In genomic region chr2:32105930-32106329, GRCm38 (mm10) we compare ENCODE assay signal across 14 mouse cellular contexts. TPM values are rescaled to one million over a fixed set of nuclear protein-coding genes. Genes with fewer than 3 reads are reported as not detected.
A peak's percentile ranks its signal among the peaks of the same experiment; 100 is the strongest.
DNase-seq lines count a peak whose midpoint lies in the region; ATAC-seq and TF ChIP-seq lines count a peak whose summit lies in the region.
"Had no signal": no experiment of that assay in that cellular context is flagged by ENCODE, and none has a peak within 500 bp of the region (broad histone marks: within the 10 kb centered on the region; RNA-seq: fewer than 3 reads in every experiment).

No protein-coding gene starts in this region.

- intact Hi-C loops in heart, adult 2 months (cut with DNase I), result no loop called here
- intact Hi-C loops in heart, postnatal 10 days (cut with DNase I), result no loop called here

- H3K4me1 ChIP-seq in heart, adult 2 months (ENCODE audit: control insufficient read depth, insufficient read depth, low read length), result no peaks in the 10 kb centered on the region; the same call in 1 of the 2 replicates
- peaks cover 26% of the 10 kb centered on the region for H3K4me1 ChIP-seq in heart, postnatal 0 days (ENCODE audit: control insufficient read depth, insufficient read depth)
- H3K4me1 ChIP-seq in midbrain, embryonic 10.5 days, result peaks cover 27% of the 10 kb centered on the region
- no peaks in the 10 kb centered on the region for H3K4me1 ChIP-seq in midbrain, embryonic 14.5 days (ENCODE audit: control insufficient read depth, insufficient read depth, low read length)
- H3K4me1 ChIP-seq in neural tube, embryonic 15.5 days, result peaks cover 14% of the 10 kb centered on the region
- H3K4me1 ChIP-seq: forebrain, embryonic 15.5 days; intestine, embryonic 15.5 days had no signal

- no peaks in the 10 kb centered on the region for H3K79me2 ChIP-seq in heart, adult 2 months (replicated peaks; ENCODE audit: control insufficient read depth, insufficient read depth, low read length)

- TF ChIP-seq POLR2A in heart, adult 2 months (IDR thresholded peaks at IDR 0.05; ENCODE audit: insufficient read depth, low read depth, low read length), result no peak

- no peak overlapping the region for H3K4me2 ChIP-seq in heart, postnatal 0 days (ENCODE audit: low read depth, low read length)
- H3K4me2 ChIP-seq in midbrain, embryonic 14.5 days (ENCODE audit: low read length), result no peak overlapping the region
- H3K4me2 ChIP-seq in neural tube, embryonic 15.5 days, result no peak overlapping the region
- H3K4me2 ChIP-seq: forebrain, embryonic 15.5 days; intestine, embryonic 15.5 days had no signal

- H3K9ac ChIP-seq in heart, adult 2 months (ENCODE audit: low read depth, low read length), result no peak overlapping the region
- 0 out of 2 replicates have a peak overlapping the region, but pooled peaks have one; percentile 9 for H3K9ac ChIP-seq in heart, postnatal 0 days (replicated peaks; ENCODE audit: low read depth, low read length)
- no peak overlapping the region for H3K9ac ChIP-seq in midbrain, embryonic 14.5 days (replicated peaks; ENCODE audit: low read length)
- no peak overlapping the region for H3K9ac ChIP-seq in neural tube, embryonic 15.5 days (replicated peaks)
- H3K9ac ChIP-seq: forebrain, embryonic 15.5 days; intestine, embryonic 15.5 days had no signal

- WGBS in heart, adult 2 months, result 72% methylated on average over 7 of the region's 7 CpGs
- WGBS in heart, postnatal 0 days, result 77% methylated on average over 7 of the region's 7 CpGs
- WGBS in midbrain, embryonic 10.5 days, result 81% methylated on average over 7 of the region's 7 CpGs
- WGBS in midbrain, embryonic 14.5 days, result 88% methylated on average over 7 of the region's 7 CpGs
- 90% methylated on average over 7 of the region's 7 CpGs for WGBS in neural tube, embryonic 15.5 days

- no peak for ATAC-seq in heart, postnatal 0 days (ENCODE audit: insufficient read depth, low read depth)
- no peak for ATAC-seq in midbrain, embryonic 14.5 days (ENCODE audit: low FRiP score, low TSS enrichment)
- ATAC-seq in neural tube, embryonic 15.5 days (ENCODE audit: low FRiP score), result no peak
- ATAC-seq: forebrain, embryonic 15.5 days; intestine, embryonic 15.5 days had no signal

- no peak overlapping the region for H3K4me3 ChIP-seq in heart, adult 2 months
- H3K4me3 ChIP-seq in heart, postnatal 0 days (ENCODE audit: low read depth, low read length), result no peak overlapping the region
- H3K4me3 ChIP-seq in midbrain, embryonic 10.5 days, result no peak overlapping the region
- no peak overlapping the region for H3K4me3 ChIP-seq in midbrain, embryonic 14.5 days (replicated peaks; ENCODE audit: low read depth, low read length)
- H3K4me3 ChIP-seq in neural tube, embryonic 15.5 days (replicated peaks), result no peak overlapping the region
- H3K4me3 ChIP-seq: forebrain, embryonic 15.5 days; intestine, embryonic 15.5 days had no signal

- no peaks in the 10 kb centered on the region for H3K36me3 ChIP-seq in heart, adult 2 months (ENCODE audit: control insufficient read depth, insufficient read depth, low read length)
- peaks cover 11% of the 10 kb centered on the region for H3K36me3 ChIP-seq in heart, postnatal 0 days (replicated peaks; ENCODE audit: control insufficient read depth, insufficient read depth, low read length)
- H3K36me3 ChIP-seq in midbrain, embryonic 10.5 days, result no peaks in the 10 kb centered on the region
- H3K36me3 ChIP-seq in midbrain, embryonic 14.5 days (ENCODE audit: control insufficient read depth, insufficient read depth, low read length), result 0 out of 2 replicates have a peak, but pooled peaks cover 5% of the 10 kb centered on the region
- H3K36me3 ChIP-seq in neural tube, embryonic 15.5 days, result peaks cover 24% of the 10 kb centered on the region
- H3K36me3 ChIP-seq: intestine, embryonic 15.5 days had no signal

- H3K27me3 ChIP-seq in heart, adult 2 months (ENCODE audit: control insufficient read depth, insufficient read depth, low read length), result no peaks in the 10 kb centered on the region
- no peaks in the 10 kb centered on the region for H3K27me3 ChIP-seq in heart, postnatal 0 days (ENCODE audit: control insufficient read depth, insufficient read depth, low read length)
- no peaks in the 10 kb centered on the region for H3K27me3 ChIP-seq in midbrain, embryonic 10.5 days (ENCODE audit: low read depth, poor library complexity, severe bottlenecking)
- no peaks in the 10 kb centered on the region for H3K27me3 ChIP-seq in midbrain, embryonic 14.5 days (ENCODE audit: control insufficient read depth, insufficient read depth, low read length)
- no peaks in the 10 kb centered on the region for H3K27me3 ChIP-seq in neural tube, embryonic 15.5 days (replicated peaks)
- H3K27me3 ChIP-seq: forebrain, embryonic 15.5 days; intestine, embryonic 15.5 days had no signal

- no peak for DNase-seq in heart, adult 2 months
- DNase-seq in heart, postnatal 4 days, result no peak
- no peak for DNase-seq in heart, postnatal 0 days (ENCODE audit: low spot score)
- no peak for DNase-seq in heart, postnatal 10 days
- DNase-seq in midbrain, embryonic 10.5 days (ENCODE audit: low spot score), result no peak
- DNase-seq in midbrain, embryonic 14.5 days, result no peak
- no peak for DNase-seq in right cerebral cortex, postnatal 36 days (ENCODE audit: low spot score in 2 of 2)
- DNase-seq: cerebellum, postnatal 25 days; kidney, postnatal 4 days; lung, postnatal 10 days; spleen, adult 18-20 months had no signal

- no peak for TF ChIP-seq EP300 in heart, adult 2 months (IDR thresholded peaks at IDR 0.05; ENCODE audit: insufficient read depth, low read depth, low read length)
- no peak for TF ChIP-seq EP300 in heart, postnatal 0 days (IDR thresholded peaks at IDR 0.05; ENCODE audit: low read depth)

- no peak for TF ChIP-seq CTCF in heart, adult 2 months (IDR thresholded peaks at IDR 0.05)
- TF ChIP-seq CTCF in heart, postnatal 0 days (IDR thresholded peaks at IDR 0.05; ENCODE audit: low read depth), result no peak

- no peaks in the 10 kb centered on the region for H3K9me3 ChIP-seq in heart, postnatal 0 days (replicated peaks; ENCODE audit: control insufficient read depth, low read length)
- H3K9me3 ChIP-seq in midbrain, embryonic 10.5 days (replicated peaks), result no peaks in the 10 kb centered on the region
- H3K9me3 ChIP-seq in midbrain, embryonic 14.5 days (ENCODE audit: control insufficient read depth, low read length), result no peaks in the 10 kb centered on the region
- no peaks in the 10 kb centered on the region for H3K9me3 ChIP-seq in neural tube, embryonic 15.5 days (replicated peaks)
- H3K9me3 ChIP-seq: forebrain, embryonic 15.5 days; intestine, embryonic 15.5 days had no signal

- H3K27ac ChIP-seq in heart, adult 2 months, result peak overlapping the region; percentile 41; the same call in 1 of the 2 replicates
- peak overlapping the region; percentile 85 for H3K27ac ChIP-seq in heart, postnatal 0 days (ENCODE audit: low read depth)
- peak overlapping the region; percentile 49; the same call in 1 of the 2 replicates for H3K27ac ChIP-seq in midbrain, embryonic 10.5 days (replicated peaks)
- H3K27ac ChIP-seq in midbrain, embryonic 14.5 days (replicated peaks; ENCODE audit: low read depth, low read length), result no peak overlapping the region
- peak overlapping the region; percentile 52; the same call in 1 of the 2 replicates for H3K27ac ChIP-seq in neural tube, embryonic 15.5 days (replicated peaks)
- H3K27ac ChIP-seq: forebrain, embryonic 15.5 days; intestine, embryonic 15.5 days had no signal

RNA-seq across cellular contexts. Expression of gene Plpp7, which starts 10.6 kb away (rescaled TPM):
- total RNA-seq in heart, adult 2 months (2021), result 10 to 100 TPM; 33.6 to 33.8 TPM
- 56.3 and 62.1 TPM in 2 replicates for polyA plus RNA-seq in heart, adult 2 months (2012; rRNA removed)
- 10 to 100 TPM; 15.7 to 20.5 TPM for total RNA-seq in heart, postnatal 4 days (2021)
- 30.7 and 56.3 TPM in 2 replicates for total RNA-seq in heart, postnatal 0 days (2014; rRNA removed; ENCODE audit: low replicate concordance)
- polyA plus RNA-seq in heart, postnatal 0 days (2015; fragmentation: Nextera tagmentation; extraction: Ambion mirVana), result 23.4 and 24.0 TPM in 2 replicates
- 10 to 100 TPM; 29.3 to 31.6 TPM for total RNA-seq in heart, postnatal 10 days (2021)
- 7.1 and 7.8 TPM in 2 replicates for polyA plus RNA-seq in midbrain, embryonic 10.5 days (2016; fragmentation: Nextera tagmentation; extraction: Ambion mirVana)
- polyA plus RNA-seq in midbrain, embryonic 14.5 days (2014; fragmentation: Nextera tagmentation; extraction: Ambion mirVana), result 21.6 and 24.4 TPM in 2 replicates
- polyA plus RNA-seq in neural tube, embryonic 15.5 days (2015; fragmentation: Nextera tagmentation; extraction: Ambion mirVana), result 26.1 and 32.6 TPM in 2 replicates

RNA-seq across cellular contexts. Expression of gene Fam78a, which starts 21.3 kb away (rescaled TPM):
- total RNA-seq in heart, adult 2 months (2021), result 10 to 100 TPM; 15.9 to 19.1 TPM
- polyA plus RNA-seq in heart, adult 2 months (2012; rRNA removed), result 18.7 and 24.9 TPM in 2 replicates
- total RNA-seq in heart, postnatal 4 days (2021), result 10 to 100 TPM; 40.9 to 42.5 TPM
- 28.7 and 34.9 TPM in 2 replicates for total RNA-seq in heart, postnatal 0 days (2014; rRNA removed; ENCODE audit: low replicate concordance)
- 14.6 and 18.0 TPM in 2 replicates for polyA plus RNA-seq in heart, postnatal 0 days (2015; fragmentation: Nextera tagmentation; extraction: Ambion mirVana)
- total RNA-seq in heart, postnatal 10 days (2021), result 10 to 100 TPM; 24.3 to 38.1 TPM
- polyA plus RNA-seq in midbrain, embryonic 10.5 days (2016; fragmentation: Nextera tagmentation; extraction: Ambion mirVana), result 1.3 and 1.6 TPM in 2 replicates
- 0.50 and 0.59 TPM in 2 replicates for polyA plus RNA-seq in midbrain, embryonic 14.5 days (2014; fragmentation: Nextera tagmentation; extraction: Ambion mirVana)
- polyA plus RNA-seq in neural tube, embryonic 15.5 days (2015; fragmentation: Nextera tagmentation; extraction: Ambion mirVana), result 0.92 and 3.1 TPM in 2 replicates

RNA-seq across cellular contexts. Expression of gene Prrc2b, which starts 45.0 kb away (rescaled TPM):
- 10 to 100 TPM; 78.3 to 82.6 TPM for total RNA-seq in heart, adult 2 months (2021)
- polyA plus RNA-seq in heart, adult 2 months (2012; rRNA removed), result 39.3 and 46.9 TPM in 2 replicates
- 100 to 1,000 TPM; 138 to 145 TPM for total RNA-seq in heart, postnatal 4 days (2021)
- total RNA-seq in heart, postnatal 0 days (2014; rRNA removed; ENCODE audit: low replicate concordance), result 66.5 and 74.1 TPM in 2 replicates
- 16.1 and 19.5 TPM in 2 replicates for polyA plus RNA-seq in heart, postnatal 0 days (2015; fragmentation: Nextera tagmentation; extraction: Ambion mirVana)
- 100 to 1,000 TPM; 118 to 134 TPM for total RNA-seq in heart, postnatal 10 days (2021)
- 41.5 and 57.6 TPM in 2 replicates for polyA plus RNA-seq in midbrain, embryonic 10.5 days (2016; fragmentation: Nextera tagmentation; extraction: Ambion mirVana)
- 121 and 141 TPM in 2 replicates for polyA plus RNA-seq in midbrain, embryonic 14.5 days (2014; fragmentation: Nextera tagmentation; extraction: Ambion mirVana)
- polyA plus RNA-seq in neural tube, embryonic 15.5 days (2015; fragmentation: Nextera tagmentation; extraction: Ambion mirVana), result 56.6 and 59.9 TPM in 2 replicates
